Mouse (Mus musculus): ENCODE data around the gene Brd3os.

GRCm38 (mm10) chr2:27460651-27461050, 18.5 kb downstream of the Brd3os start:
- TF ChIP-seq CTCF (IDR thresholded peaks at IDR 0.05; ENCODE audit: low read depth): no peak
- TF ChIP-seq EP300 (optimal IDR thresholded peaks at IDR 0.05): no peak

Data from stomach, postnatal 0 days (tissue).